Mouse (Mus musculus) brain, embryonic 18.5 days (tissue): Measurements from ENCODE around the gene Gm5065.

ENCODE experiments used
- DNase-seq: peaks from one replicate; pipeline ENCODE4 v3.0.0-alpha.2; 2012; ENCODE audit warnings: low read depth, low spot score

Gm5065 gene

GRCm38 (mm10) chr7:5350237-5350636, at the start of gene Gm5065:
Gm5065 (plus strand) TSS chr7:5350537.
- no peak for DNase-seq

GRCm38 (mm10) chr7:5327511-5327910, 22.8 kb upstream of the Gm5065 start:
- no peak for DNase-seq

GRCm38 (mm10) chr7:5350935-5351334, 598 bp downstream of the Gm5065 start, which contains the start of gene Nlrp2:
Nlrp2 (minus strand) TSS chr7:5351035.
- no peak for DNase-seq

- DNase-seq = no peak
These were observed 13.3 kb downstream of the Gm5065 start for GRCm38 (mm10) chr7:5363599-5363998.

GRCm38 (mm10) chr7:5366724-5367123, 16.4 kb downstream of the Gm5065 start:
- DNase-seq = no peak

GRCm38 (mm10) chr7:5406201-5406600, 55.9 kb downstream of the Gm5065 start:
- DNase-seq = no peak
